Mouse (Mus musculus) embryonic facial prominence, embryonic 11.5 days (tissue): ENCODE data around the gene Slit3. TPM values are rescaled to one million over a fixed set of nuclear protein-coding genes. Genes with fewer than 3 reads are reported as not detected.

Experiments
- ATAC-seq: fragments of 200-750 bp; cut with Nextera tagmentation; replicated peaks from 2 replicates; pipeline ENCODE4 v1.8.0; 2017; ENCODE audit warnings: low read depth; ENCODE audit not compliant: insufficient number of reproducible peaks, low FRiP score, low TSS enrichment
- DNase-seq: peaks from one replicate; pipeline ENCODE4 v3.0.0-alpha.2; 2015; ENCODE audit warnings: low spot score
- H3K27ac ChIP-seq: fragments of 300-500 bp; sonication (generic); replicated peaks from 2 replicates; pipeline ENCODE4 v1.5.1; 2014; ENCODE audit warnings: mild to moderate bottlenecking, low read depth, low read length, control low read depth
- H3K27me3 ChIP-seq: fragments of 300-500 bp; sonication (generic); 2 replicates; pipeline ENCODE4 v1.6.1; 2014; ENCODE audit warnings: mild to moderate bottlenecking, low read length, moderate library complexity, mixed read lengths; ENCODE audit not compliant: control insufficient read depth, insufficient read depth
- H3K36me3 ChIP-seq: fragments of 300-500 bp; sonication (generic); replicated peaks from 2 replicates; pipeline ENCODE4 v1.6.1; 2014; ENCODE audit warnings: low read depth, mild to moderate bottlenecking, low read length, moderate library complexity, mixed read lengths; ENCODE audit not compliant: control insufficient read depth, insufficient read depth
- H3K4me1 ChIP-seq: fragments of 300-500 bp; sonication (generic); 2 replicates; pipeline ENCODE4 v1.6.1; 2014; ENCODE audit warnings: low read length, mixed read lengths; ENCODE audit not compliant: control insufficient read depth, insufficient read depth
- H3K4me2 ChIP-seq: fragments of 300-500 bp; sonication (generic); 2 replicates; pipeline ENCODE4 v1.6.1; 2014; ENCODE audit warnings: low read depth, mild to moderate bottlenecking, control low read depth, low read length, moderate library complexity
- H3K4me3 ChIP-seq: fragments of 300-500 bp; sonication (generic); 2 replicates; pipeline ENCODE4 v1.5.1; 2014; ENCODE audit warnings: low read depth, low read length, control low read depth
- H3K9ac ChIP-seq: fragments of 300-500 bp; sonication (generic); replicated peaks from 2 replicates; pipeline ENCODE4 v1.6.1; 2014; ENCODE audit warnings: mild to moderate bottlenecking, control low read depth, low read length
- H3K9me3 ChIP-seq: fragments of 300-500 bp; sonication (generic); replicated peaks from 2 replicates; pipeline ENCODE4 v1.6.1; 2016; ENCODE audit warnings: mild to moderate bottlenecking, low read length, inconsistent platforms, mixed read lengths; ENCODE audit not compliant: control insufficient read depth
- WGBS: fragments of 180-500 bp; shearing (Covaris S2); extraction: QIAGEN DNeasy Blood & Tissue Kit; methylation state at CpG from one replicate; pipeline ENCODE4 v1.1.7; 2014; 5-methylcytosine and 5-hydroxymethylcytosine counted together
- polyA plus RNA-seq: library from polyadenylated mRNA; unstranded; fragments of >200 nt; fragmentation: Nextera tagmentation; extraction: Ambion mirVana; gene quantifications from 2 replicates; pipeline ENCODE4 v1.2.1, GENCODE M21; 2014

The Slit3 gene
- polyA plus RNA-seq, 1 experiment from 2014 or later: 10.5 TPM

GRCm38 (mm10) chr11:35117871-35118270 lies 3.2 kb upstream of the Slit3 start:
- H3K4me1 ChIP-seq: no peaks in the 10 kb centered on the region
- no peak overlapping the region for H3K4me3 ChIP-seq
- H3K36me3 ChIP-seq: no peaks in the 10 kb centered on the region
- H3K9me3 ChIP-seq: no peaks in the 10 kb centered on the region
- 83% methylated on average over 3 of the region's 3 CpGs for WGBS
- no peaks in the 10 kb centered on the region for H3K27me3 ChIP-seq
- DNase-seq (no peak), ATAC-seq (no peak)
- H3K9ac ChIP-seq: no peak overlapping the region
- H3K27ac ChIP-seq: no peak overlapping the region
- H3K4me2 ChIP-seq: no peak overlapping the region

GRCm38 (mm10) chr11:35118731-35119130 lies 2.3 kb upstream of the Slit3 start:
- 56% methylated on average over 6 of the region's 6 CpGs for WGBS
- Histone ChIP-seq H3K9me3 (no peaks in the 10 kb centered on the region), H3K27me3 (no peaks in the 10 kb centered on the region), H3K4me3 (no peak overlapping the region), H3K4me2 (no peak overlapping the region), H3K27ac (0 out of 2 replicates have a peak overlapping the region, but pooled peaks have one; percentile 31), H3K36me3 (no peaks in the 10 kb centered on the region), H3K4me1 (no peaks in the 10 kb centered on the region), H3K9ac (no peak overlapping the region)
- DNase-seq: no peak
- no peak for ATAC-seq

- 3% methylated on average over 6 of the region's 6 CpGs for WGBS
- H3K4me1 ChIP-seq: no peaks in the 10 kb centered on the region
Measured at GRCm38 (mm10) chr11:35119360-35119759, 1.7 kb upstream of the Slit3 start.

GRCm38 (mm10) chr11:35120076-35120475 lies 948 bp upstream of the Slit3 start:
- ATAC-seq: no peak
- Histone ChIP-seq H3K36me3 (no peaks in the 10 kb centered on the region), H3K4me3 (no peak overlapping the region), H3K27me3 (no peaks in the 10 kb centered on the region), H3K4me2 (peak overlapping the region; percentile 96; the same call in 1 of the 2 replicates), H3K27ac (no peak overlapping the region; the same call in 1 of the 2 replicates), H3K4me1 (0 out of 2 replicates have a peak, but pooled peaks cover 2% of the 10 kb centered on the region), H3K9ac (no peak overlapping the region), H3K9me3 (no peaks in the 10 kb centered on the region)
- WGBS: 29% methylated on average over 5 of the region's 5 CpGs
- peak; percentile 82 for DNase-seq

More at GRCm38 (mm10) chr11:35119360-35119759, 1.7 kb upstream of the Slit3 start:
- H3K4me2 ChIP-seq: no peak overlapping the region
- DNase-seq (peak; percentile 88), ATAC-seq (no peak)
- no peak overlapping the region for H3K9ac ChIP-seq
- H3K4me3 ChIP-seq: no peak overlapping the region
- H3K36me3 ChIP-seq: no peaks in the 10 kb centered on the region
- no peaks in the 10 kb centered on the region for H3K9me3 ChIP-seq
- no peaks in the 10 kb centered on the region for H3K27me3 ChIP-seq
- 0 out of 2 replicates have a peak overlapping the region, but pooled peaks have one; percentile 31 for H3K27ac ChIP-seq

- no peaks in the 10 kb centered on the region for H3K27me3 ChIP-seq
- H3K27ac ChIP-seq: peak overlapping the region; percentile 73; the same call in 1 of the 2 replicates
- ATAC-seq (no peak), DNase-seq (peak; percentile 42)
- H3K4me1 ChIP-seq: 0 out of 2 replicates have a peak, but pooled peaks cover 2% of the 10 kb centered on the region
- peak overlapping the region; percentile 96 for H3K4me2 ChIP-seq
- H3K9me3 ChIP-seq: no peaks in the 10 kb centered on the region
- H3K36me3 ChIP-seq: no peaks in the 10 kb centered on the region
- peak overlapping the region; percentile 83 for H3K9ac ChIP-seq
- under 1% methylated on average over 27 of the region's 27 CpGs for WGBS
- H3K4me3 ChIP-seq: peak overlapping the region; percentile 69
Measured at GRCm38 (mm10) chr11:35121611-35121959, 561 bp downstream of the Slit3 start.

GRCm38 (mm10) chr11:35122091-35122811 lies 1.2 kb downstream of the Slit3 start:
- peak; percentile 48 for DNase-seq
- H3K4me2 ChIP-seq: peak overlapping the region; percentile 96
- under 1% methylated on average over 23 of the region's 23 CpGs for WGBS
- H3K36me3 ChIP-seq: no peaks in the 10 kb centered on the region
- peak overlapping the region; percentile 69 for H3K4me3 ChIP-seq
- H3K9me3 ChIP-seq: no peaks in the 10 kb centered on the region
- no peak for ATAC-seq
- peak overlapping the region; percentile 35 for H3K9ac ChIP-seq
- no peak overlapping the region for H3K27ac ChIP-seq
- H3K4me1 ChIP-seq: 0 out of 2 replicates have a peak, but pooled peaks cover 2% of the 10 kb centered on the region
- no peaks in the 10 kb centered on the region for H3K27me3 ChIP-seq

GRCm38 (mm10) chr11:35124489-35125107 lies 3.6 kb downstream of the Slit3 start:
- no peak overlapping the region for H3K4me3 ChIP-seq
- H3K9me3 ChIP-seq: no peaks in the 10 kb centered on the region
- ATAC-seq: no peak
- no peak overlapping the region for H3K9ac ChIP-seq
- no peaks in the 10 kb centered on the region for H3K27me3 ChIP-seq
- H3K27ac ChIP-seq: no peak overlapping the region
- 52% methylated on average over 17 of the region's 17 CpGs for WGBS
- no peak for DNase-seq
- H3K4me1 ChIP-seq: 0 out of 2 replicates have a peak, but pooled peaks cover 2% of the 10 kb centered on the region
- peak overlapping the region; percentile 6; the same call in 1 of the 2 replicates for H3K4me2 ChIP-seq
- no peaks in the 10 kb centered on the region for H3K36me3 ChIP-seq

- H3K36me3 ChIP-seq: no peaks in the 10 kb centered on the region
- no peak overlapping the region for H3K4me2 ChIP-seq
- H3K27me3 ChIP-seq: no peaks in the 10 kb centered on the region
- H3K9me3 ChIP-seq: no peaks in the 10 kb centered on the region
- WGBS: 18% methylated on average over 10 of the region's 10 CpGs
- H3K9ac ChIP-seq: no peak overlapping the region
- ATAC-seq (no peak), DNase-seq (peak; percentile 34)
- H3K27ac ChIP-seq: no peak overlapping the region
- no peak overlapping the region for H3K4me3 ChIP-seq
- H3K4me1 ChIP-seq: 0 out of 2 replicates have a peak, but pooled peaks cover 2% of the 10 kb centered on the region
Measured at GRCm38 (mm10) chr11:35125108-35125490, 4.1 kb downstream of the Slit3 start.
